Mouse (Mus musculus): ENCODE data around the gene Tmem135.

DNA sequence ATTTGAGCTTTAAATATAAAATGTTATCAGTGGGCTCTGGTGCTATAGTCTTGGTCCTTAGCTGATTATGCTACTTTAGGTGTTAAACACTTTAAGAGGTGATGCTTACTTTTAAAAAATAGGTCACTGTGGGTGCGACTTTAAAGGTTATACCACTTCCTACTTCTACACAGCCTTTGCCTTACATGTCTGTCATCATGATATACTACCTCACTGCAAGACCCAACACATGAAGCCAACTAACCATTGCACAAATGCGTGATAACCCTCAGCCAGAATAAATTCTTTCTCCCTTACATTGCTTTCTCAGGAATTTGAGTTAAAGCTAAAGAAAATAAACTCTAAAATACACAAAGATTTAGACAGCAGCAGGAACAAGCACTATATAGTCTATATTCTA is 150.7 kb downstream of the Tmem135 start:
- TF ChIP-seq CTCF (IDR thresholded peaks at IDR 0.05; ENCODE audit: borderline replicate concordance, control insufficient read depth, extremely low read depth, insufficient read depth, low read length, poor library complexity) (no peak), POLR2A (IDR thresholded peaks at IDR 0.05; ENCODE audit: control insufficient read depth, extremely low read depth, insufficient read depth, low read length, poor library complexity) (no peak)
